Mouse (Mus musculus) cerebellum, postnatal 14 days (tissue): ENCODE measurements around the gene Gm20708.

ENCODE experiments used
- DNase-seq, 2 experiments: peaks; one replicate each; pipeline ENCODE4 v3.0.0; 2021; ENCODE audit warnings: mixed read lengths in 2 of 2

Gm20708 gene

GRCm38 (mm10) chr11:117834086-117834485, 24.6 kb downstream of the Gm20708 start:
- DNase-seq: no peak

- peak in 1 of 2 experiments; percentile 29 for DNase-seq
Measured at GRCm38 (mm10) chr11:117836306-117836705, 26.8 kb downstream of the Gm20708 start.

DNA sequence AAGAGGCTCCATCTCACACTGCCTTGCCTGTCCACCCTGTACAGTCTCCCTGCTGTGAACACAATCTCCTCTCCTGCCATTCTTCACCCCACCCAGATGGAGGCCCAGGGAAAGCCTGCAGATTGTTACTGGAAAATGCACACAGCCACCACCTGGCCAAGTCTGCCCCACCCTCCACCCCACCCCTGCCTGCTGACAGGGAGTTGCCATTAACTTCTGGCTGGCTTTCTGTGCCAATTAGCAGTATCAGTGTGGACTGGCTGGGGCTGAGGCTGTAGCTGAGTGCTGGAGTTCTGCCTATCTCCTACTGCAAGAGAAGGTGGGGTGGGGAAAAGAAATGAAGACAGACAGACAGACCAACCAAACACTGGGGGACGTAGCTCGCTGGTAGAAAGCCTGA, 29.1 kb downstream of the Gm20708 start:
- DNase-seq: no peak

DNA sequence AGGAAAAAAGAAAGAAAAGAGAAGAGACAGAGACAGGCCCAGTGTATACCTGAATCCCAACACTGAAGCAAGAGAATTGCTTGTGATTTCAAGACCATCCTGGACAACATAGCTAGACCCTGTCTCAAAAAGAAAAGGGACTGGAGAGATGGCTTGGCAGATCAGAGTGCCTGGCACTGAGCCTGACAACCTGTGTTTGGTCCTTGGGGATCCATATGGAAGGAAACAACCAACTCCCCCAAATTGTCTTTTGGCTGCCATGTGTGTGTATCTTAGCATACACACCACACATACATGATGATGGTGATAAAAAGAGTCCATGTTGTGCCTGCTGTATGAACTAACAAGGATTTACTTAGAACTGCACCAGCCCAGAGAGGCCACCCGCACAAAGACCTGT, 29.6 kb downstream of the Gm20708 start:
- DNase-seq: peak in 1 of 2 experiments; percentile 38

DNA sequence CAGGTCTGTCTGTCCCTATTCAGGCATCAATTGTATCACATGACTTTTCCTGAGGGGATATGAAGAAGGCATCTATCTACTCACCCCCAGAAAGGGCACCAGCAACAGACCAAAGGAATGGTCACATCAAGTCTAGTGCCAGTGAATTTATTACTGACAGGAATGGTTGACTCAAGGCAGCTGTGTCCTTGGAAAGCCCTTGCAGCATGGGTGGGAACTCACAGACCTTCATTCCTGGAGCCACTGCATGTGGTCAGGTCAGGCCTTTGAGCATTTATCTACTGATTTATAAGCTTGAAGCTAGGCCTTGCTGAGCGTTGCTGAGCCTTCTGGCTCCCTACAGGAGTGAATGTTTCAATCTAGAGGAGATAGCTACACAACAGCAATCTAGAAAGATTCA, 31.4 kb downstream of the Gm20708 start:
- no peak for DNase-seq

DNA sequence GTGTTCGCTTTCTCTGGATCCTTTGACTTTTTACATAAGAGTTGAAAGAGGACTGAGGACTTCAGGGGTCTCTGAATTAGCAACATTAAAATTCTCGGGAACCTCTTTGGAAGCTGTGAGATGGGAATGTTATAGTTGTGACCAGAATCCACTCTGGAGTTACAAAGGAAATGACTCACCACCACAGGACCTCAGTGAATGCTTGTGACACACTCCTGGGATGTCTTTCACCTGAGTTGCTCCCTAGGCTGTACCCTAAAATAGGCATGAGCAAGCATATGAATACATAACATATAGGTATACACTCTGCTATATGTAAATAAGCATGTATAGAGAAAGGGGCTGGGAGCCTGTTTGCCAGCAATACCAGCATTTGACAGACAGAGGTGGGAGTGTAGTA, 34.0 kb downstream of the Gm20708 start:
- DNase-seq: no peak

GRCm38 (mm10) chr11:117844997-117845396, 35.5 kb downstream of the Gm20708 start:
- DNase-seq: no peak

DNA sequence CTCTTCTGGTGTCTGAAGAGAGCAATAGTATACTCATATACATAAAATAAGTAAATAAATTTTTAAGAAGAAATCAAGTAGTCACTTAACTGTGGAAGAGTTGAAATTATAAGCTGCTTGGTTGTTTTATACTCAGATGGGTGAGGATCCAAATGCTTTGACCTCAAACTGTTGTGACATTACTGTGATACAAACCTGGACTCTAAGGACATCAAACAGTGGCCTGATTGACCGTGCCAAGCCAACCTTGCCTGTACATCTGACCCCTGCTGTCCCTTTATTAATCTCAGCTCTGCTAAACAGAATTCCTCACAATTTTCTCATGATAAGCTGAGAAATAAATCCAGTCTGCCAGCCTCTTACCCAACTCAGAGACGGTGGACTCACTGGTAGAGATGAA, 36.2 kb downstream of the Gm20708 start:
- no peak for DNase-seq

- no peak for DNase-seq
Measured at GRCm38 (mm10) chr11:117846640-117847039, 37.2 kb downstream of the Gm20708 start.

- no peak for DNase-seq
Measured at GRCm38 (mm10) chr11:117847593-117848215, 38.2 kb downstream of the Gm20708 start.

DNA sequence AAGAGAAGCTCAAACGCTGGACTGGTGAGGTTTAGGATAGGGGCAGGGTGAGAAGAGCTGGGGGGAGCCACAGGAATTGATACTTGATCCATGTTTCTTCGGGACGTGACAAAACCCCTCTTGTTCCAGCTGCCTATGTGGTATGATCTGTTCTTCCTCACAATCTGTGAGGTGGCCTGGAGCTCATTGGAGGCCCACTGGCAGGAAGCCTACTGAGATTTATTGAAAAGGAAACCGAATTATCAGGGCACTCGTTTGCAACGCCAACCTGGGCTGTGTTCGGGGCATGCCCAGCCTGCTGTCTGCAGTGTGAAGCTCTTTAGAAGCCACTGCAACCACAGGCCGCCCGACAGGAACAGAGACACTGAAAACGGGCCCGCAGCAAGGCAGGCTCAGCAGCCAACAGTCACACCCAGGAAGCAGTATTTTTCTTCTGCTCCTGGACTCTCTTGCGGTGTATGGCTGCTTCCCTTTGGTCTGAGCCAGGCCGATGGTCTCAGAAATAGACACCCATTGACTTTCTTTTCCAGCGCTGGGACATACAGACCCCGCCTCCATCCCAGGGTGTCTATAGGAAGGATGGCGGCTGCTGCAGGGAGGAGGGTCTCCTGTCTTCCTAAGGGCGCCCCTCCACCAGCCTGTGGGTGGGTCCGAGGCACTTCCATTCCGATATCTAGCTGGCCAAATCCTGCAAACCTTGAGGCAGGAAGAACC, 39.0 kb downstream of the Gm20708 start:
- DNase-seq: no peak

DNA sequence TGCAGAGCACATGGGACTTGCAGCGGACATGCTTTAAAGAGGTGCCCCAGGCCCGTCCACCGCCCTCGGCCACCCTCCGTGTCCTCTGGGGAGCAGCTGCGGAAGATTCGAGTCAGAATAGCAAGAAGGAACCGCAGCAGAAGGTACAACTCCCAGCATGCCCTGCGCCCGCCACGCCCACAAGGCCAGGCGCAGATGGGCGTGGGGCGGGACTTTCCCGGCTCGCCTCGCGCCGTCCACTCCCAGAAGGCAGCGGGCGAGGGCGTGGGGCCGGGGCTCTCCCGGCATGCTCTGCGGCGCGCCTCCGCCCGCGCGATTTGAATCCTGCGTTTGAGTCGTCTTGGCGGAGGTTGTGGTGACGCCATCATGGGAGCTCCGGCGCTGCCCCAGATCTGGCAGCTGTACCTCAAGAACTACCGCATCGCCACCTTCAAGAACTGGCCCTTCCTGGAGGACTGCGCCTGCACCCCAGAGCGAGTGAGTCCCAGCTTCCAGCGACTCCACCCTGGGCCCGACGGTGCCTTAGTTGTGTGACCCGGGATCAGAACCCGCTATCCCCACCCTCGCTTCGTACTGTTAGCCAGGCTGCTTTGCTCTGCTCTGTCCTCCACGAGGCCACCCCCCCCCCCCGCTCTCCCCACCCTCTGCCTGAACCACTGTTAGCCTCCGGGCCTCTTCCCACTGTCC, 39.7 kb downstream of the Gm20708 start, which contains the start of gene Birc5:
Gene Birc5, plus strand, starts transcription at position 267 of the 687 bp plus-strand sequence.
- peak; percentile 97 to 98 for DNase-seq

- DNase-seq: no peak
Measured at GRCm38 (mm10) chr11:117852875-117853274, 43.4 kb downstream of the Gm20708 start.

DNA sequence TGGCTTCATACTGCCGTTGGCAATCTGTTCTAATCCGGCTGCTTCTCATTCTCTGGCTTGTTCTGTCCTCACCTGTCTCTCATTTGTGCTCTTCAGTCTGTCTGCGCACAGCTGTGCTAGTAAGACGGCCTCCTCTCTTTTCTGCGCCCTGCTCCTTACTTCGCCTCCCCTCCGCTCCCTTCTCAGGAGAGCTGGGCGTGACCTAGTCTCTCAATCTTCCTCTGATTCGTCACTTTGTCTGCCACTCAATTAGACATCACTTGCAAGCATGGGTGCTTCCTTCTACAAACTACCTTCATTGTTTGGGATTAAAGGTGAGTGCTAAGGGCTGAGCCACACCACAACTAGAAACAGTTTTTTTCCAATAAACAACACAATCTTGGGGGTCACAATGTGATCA, 44.8 kb downstream of the Gm20708 start:
- no peak for DNase-seq

GRCm38 (mm10) chr11:117855360-117855759, 45.9 kb downstream of the Gm20708 start:
- no peak for DNase-seq

DNA sequence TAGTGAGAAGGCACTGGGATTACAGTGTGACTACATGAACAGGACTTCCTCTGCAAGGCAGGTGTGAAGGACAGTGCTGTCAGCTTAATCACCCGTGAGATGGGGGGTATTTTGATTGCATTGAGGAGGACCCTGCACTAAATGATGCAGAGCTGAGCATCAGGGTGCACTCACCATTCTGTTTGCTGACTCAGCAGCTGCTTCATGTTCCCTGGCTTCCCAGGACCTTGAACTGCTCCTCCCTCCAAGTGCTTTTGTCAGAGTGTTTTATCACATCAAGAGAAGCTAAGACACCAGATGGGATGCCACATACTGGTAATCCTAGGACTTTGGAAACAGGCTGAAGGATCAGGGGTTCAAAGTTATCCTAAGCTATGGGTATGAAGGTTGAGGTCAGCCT, 46.5 kb downstream of the Gm20708 start:
- no peak for DNase-seq

DNA sequence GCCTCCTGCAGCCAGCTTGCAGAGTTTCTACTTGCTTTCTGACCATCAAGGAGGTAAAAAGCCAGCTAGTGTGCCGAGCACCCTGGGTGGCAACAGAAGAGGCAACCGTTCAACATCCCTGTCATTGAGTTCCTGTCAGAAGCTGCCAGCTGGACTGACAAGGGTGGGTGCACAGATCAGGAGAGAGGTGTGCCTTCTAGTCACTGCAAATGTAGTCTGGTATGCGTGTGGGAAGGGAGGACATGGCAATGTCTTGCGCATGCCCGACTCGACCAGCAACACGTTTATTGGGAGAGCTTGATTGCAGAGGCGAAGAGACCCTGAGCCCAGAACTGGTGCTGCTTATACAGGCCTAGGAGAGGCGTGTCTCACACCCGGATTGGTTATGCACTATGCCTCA, 48.0 kb downstream of the Gm20708 start:
- DNase-seq: no peak

- DNase-seq: no peak
Measured at GRCm38 (mm10) chr11:117858392-117858791, 48.9 kb downstream of the Gm20708 start.

DNA sequence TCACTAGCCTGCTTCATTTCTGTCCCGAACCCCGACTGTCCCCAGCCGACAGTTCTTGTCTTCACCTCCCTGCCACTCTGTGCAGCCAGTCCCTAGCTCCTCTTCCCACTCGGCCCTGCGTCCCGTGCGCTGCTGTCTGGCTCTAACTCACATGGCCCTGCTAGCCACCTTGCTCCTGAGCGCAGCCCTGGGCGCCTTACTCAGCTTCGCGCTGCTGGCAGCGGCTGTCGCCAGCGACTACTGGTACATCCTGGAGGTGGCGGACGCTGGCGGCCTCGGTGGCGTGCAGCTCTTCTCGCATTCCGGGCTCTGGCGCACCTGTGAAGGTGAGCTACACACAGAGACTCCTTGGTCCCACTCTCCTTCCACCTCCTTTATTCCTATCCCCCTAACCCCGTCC, 51.1 kb downstream of the Gm20708 start, which contains the start of gene Tmem235:
Gene Tmem235, plus strand, starts transcription at position 152 of the 400 bp plus-strand sequence.
- DNase-seq: no peak

DNA sequence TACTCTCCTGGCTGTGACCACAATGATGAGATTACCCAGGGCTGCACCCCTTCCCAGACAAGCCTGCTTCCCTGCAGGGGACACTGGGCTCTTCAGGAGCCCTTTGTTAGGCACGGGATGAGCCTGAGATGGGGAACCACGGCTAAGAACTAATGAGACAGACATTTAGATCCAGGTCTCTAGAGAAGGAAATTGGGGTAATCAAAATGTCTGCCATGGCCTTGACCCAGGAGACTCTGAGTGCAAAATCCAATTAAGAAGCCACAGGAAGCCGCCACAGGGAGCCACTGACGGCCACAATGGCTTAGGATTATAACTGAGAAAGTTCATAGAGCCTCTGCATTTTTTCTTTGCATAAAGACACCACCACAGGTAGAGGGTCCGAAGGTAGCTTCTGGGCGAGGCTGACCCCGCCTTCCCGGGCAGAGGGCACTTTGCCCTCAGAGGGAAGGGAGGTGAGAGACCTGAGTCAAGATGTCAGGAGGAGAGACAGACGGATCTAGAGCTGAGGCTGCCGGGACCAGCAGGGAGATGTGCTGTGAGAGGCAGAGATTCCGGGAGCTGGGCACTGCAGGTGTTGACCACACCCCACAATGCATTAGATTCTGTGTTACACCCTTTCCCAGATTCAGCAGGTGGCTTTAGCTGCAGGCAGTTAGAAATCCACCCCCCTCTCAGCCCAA, 53.8 kb downstream of the Gm20708 start:
- no peak for DNase-seq

DNA sequence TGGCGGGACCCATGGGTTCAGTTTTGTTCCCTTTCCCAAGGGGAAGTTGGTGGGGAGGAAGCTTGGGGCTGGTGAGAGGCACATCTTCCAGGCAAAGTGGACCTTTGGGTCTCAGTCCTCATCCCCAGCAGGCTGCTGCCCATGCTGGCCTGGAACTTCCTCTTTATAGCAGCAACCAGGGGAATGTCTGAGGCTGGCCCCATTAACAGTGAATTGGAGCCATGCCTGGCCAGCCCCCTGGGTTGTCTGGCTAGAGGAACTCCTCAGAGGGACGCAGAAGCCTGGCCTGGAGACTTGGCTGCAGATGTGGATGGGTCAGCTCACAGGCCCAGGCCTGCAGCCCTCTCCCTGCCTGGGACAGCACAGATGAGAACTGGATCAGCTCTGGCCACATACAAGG, 55.3 kb downstream of the Gm20708 start:
- DNase-seq: no peak

- DNase-seq: no peak
Measured at GRCm38 (mm10) chr11:117865988-117866387, 56.5 kb downstream of the Gm20708 start.

DNA sequence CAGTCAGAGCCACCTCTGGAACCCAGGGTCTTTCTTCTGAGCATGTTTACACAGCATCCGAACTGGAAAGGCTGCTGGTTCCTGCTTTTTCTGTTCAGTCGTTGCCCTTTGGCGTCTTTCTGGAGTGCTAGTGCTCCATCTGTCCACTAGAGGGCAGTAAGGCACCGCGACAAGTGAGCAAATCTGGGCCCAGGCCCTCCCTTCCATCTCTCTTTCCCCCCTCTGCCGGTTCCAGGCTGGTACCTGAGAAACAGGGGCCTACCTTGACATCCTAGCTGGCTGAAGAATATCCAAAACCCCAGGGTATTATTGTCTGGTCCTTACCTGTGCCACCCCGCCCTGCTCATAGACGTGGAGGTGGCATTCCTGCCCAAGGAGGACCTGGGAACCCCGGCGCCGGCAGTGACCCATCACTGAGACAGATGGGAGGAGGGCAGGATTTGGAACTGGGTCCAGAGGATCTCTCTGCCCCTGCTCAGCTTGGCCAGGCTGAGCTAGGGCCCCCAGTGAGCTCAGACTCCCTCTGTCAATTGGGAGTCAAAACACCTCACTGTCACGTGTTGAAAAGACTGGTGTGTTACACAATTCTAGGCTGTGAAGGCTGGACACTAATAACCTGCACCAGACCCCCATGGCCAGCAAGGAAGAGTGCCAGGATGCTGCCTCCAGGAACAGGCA, 61.4 kb downstream of the Gm20708 start:
- peak; percentile 88 to 91 for DNase-seq
